Mouse (Mus musculus) lung, postnatal 0 days (tissue): ENCODE results near the gene Strc.

Source experiments
- CTCF ChIP-seq: IDR thresholded peaks from 2 replicates; pipeline ENCODE4 v1.5.1; 2016; ENCODE audit warnings: antibody characterized with exemption, mild to moderate bottlenecking
- EP300 ChIP-seq: IDR thresholded peaks from 2 replicates; pipeline ENCODE4 v1.6.1; 2016; ENCODE audit warnings: antibody characterized with exemption, mild to moderate bottlenecking, control low read depth

- TF ChIP-seq CTCF, result no peak
- no peak for TF ChIP-seq EP300
Measured at GRCm38 (mm10) chr2:121357961-121358360, 29.0 kb downstream of the Strc start.
